ENCODE assay signal across 8 mouse cellular contexts in genomic region chr11:79188176-79188575, GRCm38 (mm10). TPM values are rescaled to one million over a fixed set of nuclear protein-coding genes. Genes with fewer than 3 reads are reported as not detected.
DNase-seq lines count a peak whose midpoint lies in the region; ATAC-seq lines count a peak whose summit lies in the region.
"Had no signal": no experiment of that assay in that cellular context is flagged by ENCODE, and none has a peak within 500 bp of the region (broad histone marks: within the 10 kb centered on the region; RNA-seq: fewer than 3 reads in every experiment).

No protein-coding gene starts in this region.

- DNase-seq in 3134 (ENCODE audit: extremely low read depth, insufficient read length, low spot score) (peak; percentile 81), NIH3T3 (ENCODE audit: low read depth) (peak; percentile 99)
- peak; percentile 79 to 80 for DNase-seq in heart, postnatal 10 days
- DNase-seq in left cerebral cortex, postnatal 4 days = peak; percentile 94
- peak; percentile 65 for DNase-seq in skeletal muscle tissue, adult 2 months (ENCODE audit: low read depth, low spot score)
- no peak for DNase-seq in T-cell, adult 2 months (ENCODE audit: low spot score)

- 0 out of 2 replicates have a peak, but pooled peaks have one; percentile 39 for ATAC-seq in embryonic facial prominence, embryonic 15.5 days (ENCODE audit: insufficient number of reproducible peaks, low FRiP score, low TSS enrichment, low read depth)

- H3K4me1 ChIP-seq in embryonic facial prominence, embryonic 15.5 days = peaks cover 25% of the 10 kb centered on the region

- H3K4me3 ChIP-seq in embryonic facial prominence, embryonic 15.5 days (replicated peaks) = no peak overlapping the region
- H3K4me3 ChIP-seq: left cerebral cortex, adult 2 months had no signal

- peak overlapping the region; percentile 51; the same call in 1 of the 2 replicates for H3K27ac ChIP-seq in embryonic facial prominence, embryonic 15.5 days (replicated peaks)
- H3K27ac ChIP-seq: left cerebral cortex, adult 2 months had no signal

- intact Hi-C loops in heart, postnatal 10 days (cut with DNase I) = loop anchor here (5.0 kb wide), 1 partner anchor 36 kb away; no protein-coding TSS in a partner anchor
- intact Hi-C loops in left cerebral cortex, postnatal 4 days (cut with DNase I) = no loop called here

- H3K9ac ChIP-seq in embryonic facial prominence, embryonic 15.5 days = no peak overlapping the region

- no peak overlapping the region for H3K4me2 ChIP-seq in embryonic facial prominence, embryonic 15.5 days (replicated peaks)

- 35% methylated on average over 6 of the region's 6 CpGs for WGBS in embryonic facial prominence, embryonic 15.5 days

- H3K36me3 ChIP-seq in embryonic facial prominence, embryonic 15.5 days = no peaks in the 10 kb centered on the region

- no peaks in the 10 kb centered on the region for H3K9me3 ChIP-seq in embryonic facial prominence, embryonic 15.5 days (replicated peaks)

- no peaks in the 10 kb centered on the region for H3K27me3 ChIP-seq in embryonic facial prominence, embryonic 15.5 days

RNA-seq across cellular contexts. Expression of gene Ksr1, which starts 42.0 kb away (rescaled TPM):
- 5.6 and 5.8 TPM in 2 replicates for polyA plus RNA-seq in embryonic facial prominence, embryonic 15.5 days (2015; fragmentation: Nextera tagmentation; extraction: Ambion mirVana)
- 10 to 100 TPM; 10.4 to 11.9 TPM for total RNA-seq in heart, postnatal 10 days (2021)
- 10 to 100 TPM; 49.9 to 50.6 TPM for total RNA-seq in left cerebral cortex, postnatal 4 days (2021)
